Mouse (Mus musculus) cerebellum, adult (tissue): Measurements from ENCODE around the gene Il24.
A peak's percentile ranks its signal among the peaks of the same experiment; 100 is the strongest.

ENCODE experiments used
- ATAC-seq: cut with Nextera tagmentation; 2 replicates; pipeline ENCODE4 v1.9.2; 2017; ENCODE audit warnings: mild to moderate bottlenecking, moderate library complexity, mixed read lengths; ENCODE audit not compliant: insufficient number of reproducible peaks, low FRiP score, low TSS enrichment

The Il24 gene

GRCm38 (mm10) chr1:130887354-130887753, at the start of gene Il24:
Gene Il24 (minus strand): TSS chr1:130887454.
- no peak for ATAC-seq

- ATAC-seq, result no peak
Measured at GRCm38 (mm10) chr1:130936351-130936750, 49.1 kb upstream of the Il24 start.

GRCm38 (mm10) chr1:130926484-130926883, 39.2 kb upstream of the Il24 start:
- ATAC-seq, result no peak

GRCm38 (mm10) chr1:130918323-130918980, 31.2 kb upstream of the Il24 start:
- ATAC-seq, result no peak

- ATAC-seq, result no peak
Measured at GRCm38 (mm10) chr1:130911401-130912010, 24.3 kb upstream of the Il24 start, which contains the start of gene Il20. Gene Il20 (minus strand): TSS chr1:130911451.

- no peak for ATAC-seq
Measured at GRCm38 (mm10) chr1:130902505-130902904, 15.3 kb upstream of the Il24 start.

DNA sequence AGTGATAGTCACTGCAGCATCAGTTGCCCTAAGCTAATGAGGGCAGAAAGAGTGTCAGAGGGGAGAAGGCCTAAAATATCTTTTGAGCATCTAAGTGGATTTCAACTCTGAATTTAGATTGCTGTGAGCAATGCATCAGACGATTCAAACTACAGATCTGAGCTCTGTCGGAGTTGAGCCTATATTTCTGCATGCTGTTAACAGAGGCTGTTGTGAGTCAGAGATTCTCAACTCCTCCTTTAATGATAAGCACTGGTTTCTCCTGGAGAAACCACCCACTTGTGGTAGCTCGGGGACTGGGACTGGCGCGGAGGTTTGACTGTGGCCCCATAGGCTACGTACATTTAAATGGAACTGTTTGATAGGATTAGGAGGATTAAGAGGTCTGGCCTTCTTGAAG, 7.2 kb upstream of the Il24 start:
- ATAC-seq, result no peak

- ATAC-seq, result no peak
Measured at GRCm38 (mm10) chr1:130893329-130894040, 6.2 kb upstream of the Il24 start.

DNA sequence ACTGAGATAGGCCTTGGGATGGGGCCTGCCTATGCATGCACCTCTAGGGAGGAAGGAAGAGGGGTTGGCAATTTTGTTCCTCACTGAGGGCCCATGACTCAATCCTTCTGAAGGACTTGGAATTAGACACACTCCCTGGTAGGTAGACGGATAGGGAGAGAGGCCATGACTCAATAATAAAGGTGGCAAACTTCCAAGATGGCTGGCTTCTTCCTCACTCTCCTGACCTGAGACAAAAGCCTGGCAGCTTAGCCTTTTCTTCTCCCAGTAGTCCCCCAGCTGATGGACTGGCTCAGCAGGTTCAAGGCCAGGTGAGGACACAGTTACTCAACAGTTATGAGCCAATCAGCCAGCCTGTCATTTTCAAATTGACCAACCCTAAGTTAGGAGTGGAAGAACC, 5.2 kb upstream of the Il24 start:
- no peak for ATAC-seq

DNA sequence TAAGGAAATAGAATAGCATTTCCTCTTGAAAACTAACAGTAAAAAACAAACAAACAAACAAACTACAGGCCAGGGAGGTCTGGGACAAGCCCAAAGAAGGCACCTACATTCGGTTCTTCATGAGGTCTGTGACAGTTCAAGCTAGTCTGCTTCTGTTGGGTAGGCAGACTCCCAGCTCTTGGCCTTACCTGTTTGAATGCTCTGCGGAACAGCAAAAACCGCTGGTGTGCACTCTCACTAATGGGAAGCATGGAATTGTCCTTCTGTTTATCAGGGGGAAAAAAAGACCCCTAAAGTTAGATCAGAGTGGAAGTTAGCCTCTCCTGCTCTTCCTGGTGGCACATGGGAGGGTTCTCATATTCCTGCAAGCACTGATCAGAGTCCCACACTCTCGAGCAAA, 4.1 kb downstream of the Il24 start:
- no peak for ATAC-seq

- no peak for ATAC-seq
Measured at GRCm38 (mm10) chr1:130879927-130880326, 7.3 kb downstream of the Il24 start.

- ATAC-seq, result peak; percentile 23; the same call in 1 of the 2 replicates
Measured at GRCm38 (mm10) chr1:130877889-130878614, 9.2 kb downstream of the Il24 start.

GRCm38 (mm10) chr1:130876931-130877509, 10.2 kb downstream of the Il24 start:
- ATAC-seq, result no peak

GRCm38 (mm10) chr1:130875910-130876309, 11.3 kb downstream of the Il24 start:
- no peak for ATAC-seq

DNA sequence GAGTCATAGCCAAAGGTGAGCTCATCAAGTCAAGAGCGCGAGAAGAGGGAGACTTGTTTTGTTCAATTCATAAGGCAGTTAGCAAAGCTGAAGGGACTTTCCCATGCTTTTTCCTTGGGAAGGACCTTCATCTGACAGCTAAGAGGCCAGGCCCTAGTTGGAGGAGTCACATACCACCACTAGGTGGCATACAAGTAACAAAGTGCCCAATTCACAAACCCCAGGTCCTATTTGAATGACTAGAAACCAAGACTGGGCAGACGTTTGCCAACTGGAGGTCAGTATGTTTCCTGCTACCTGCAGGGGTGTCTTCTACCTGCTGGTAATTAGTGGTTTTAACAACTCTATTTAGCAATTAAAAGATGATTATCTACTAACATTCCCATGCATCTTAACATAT, 12.1 kb downstream of the Il24 start:
- ATAC-seq, result peak; percentile 61; the same call in 1 of the 2 replicates

GRCm38 (mm10) chr1:130872912-130873311, 14.3 kb downstream of the Il24 start:
- ATAC-seq, result no peak

GRCm38 (mm10) chr1:130865541-130866221, 21.6 kb downstream of the Il24 start, which contains the start of gene Fcmr:
Gene Fcmr (plus strand): TSS chr1:130865669.
- no peak for ATAC-seq

DNA sequence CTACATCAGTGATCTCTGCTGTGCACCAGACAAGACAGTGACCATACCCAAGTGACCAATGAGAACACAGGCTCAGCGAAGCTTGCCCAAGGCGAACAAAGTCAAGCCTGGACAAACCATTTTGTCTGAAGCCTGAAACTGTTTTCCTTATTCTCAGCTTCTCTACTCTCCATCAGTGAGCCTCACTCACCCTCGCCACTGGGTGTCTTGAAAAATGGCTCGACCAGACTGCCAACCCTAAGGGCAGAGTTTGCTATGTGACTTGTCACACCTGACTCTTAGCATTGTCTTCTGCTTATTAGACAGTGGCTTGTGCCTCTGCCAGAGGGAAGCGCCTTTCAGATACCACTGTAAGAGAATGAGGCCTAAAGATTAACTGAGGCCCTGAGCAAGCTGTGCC, 22.5 kb downstream of the Il24 start:
- ATAC-seq, result peak; percentile 8; the same call in 1 of the 2 replicates

DNA sequence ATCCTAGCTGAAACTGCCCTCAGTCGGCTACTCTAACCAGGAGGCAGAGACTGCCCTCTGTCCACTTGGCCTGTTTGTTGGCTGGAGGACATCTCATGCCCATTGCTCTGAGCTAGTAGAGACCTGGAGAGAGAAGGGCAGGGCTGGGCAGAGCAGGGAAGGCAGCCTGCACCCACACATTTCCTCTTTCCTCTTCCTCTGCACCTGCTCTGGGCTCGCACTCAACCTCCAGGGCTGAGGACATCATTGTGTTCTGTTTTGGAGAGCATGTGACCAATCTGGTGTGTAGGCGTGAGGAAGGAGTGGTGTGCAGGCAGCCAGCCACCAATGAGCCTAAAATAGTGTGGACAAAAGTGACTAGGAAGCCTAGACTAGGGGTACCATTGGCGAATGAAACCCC, 23.0 kb downstream of the Il24 start:
- ATAC-seq, result peak; percentile 95

GRCm38 (mm10) chr1:130857456-130857855, 29.8 kb downstream of the Il24 start:
- no peak for ATAC-seq
